Mouse (Mus musculus) cerebellum, postnatal 10 days (tissue): ENCODE measurements around the gene Slc3a1.
A peak's percentile ranks its signal among the peaks of the same experiment; 100 is the strongest.

Experiments used
- DNase-seq, 2 experiments: peaks; one replicate each; pipeline ENCODE4 v3.0.0; 2021; ENCODE audit warnings: mixed read lengths in 2 of 2

Gene Slc3a1

GRCm38 (mm10) chr17:85028093-85028739, at the start of gene Slc3a1:
Gene Slc3a1, plus strand, starts transcription at chr17:85028376.
- DNase-seq, result no peak

GRCm38 (mm10) chr17:84981721-84982120, 46.5 kb upstream of the Slc3a1 start:
- DNase-seq, result no peak

GRCm38 (mm10) chr17:84982735-84983134, 45.4 kb upstream of the Slc3a1 start:
- no peak for DNase-seq

GRCm38 (mm10) chr17:84986368-84986767, 41.8 kb upstream of the Slc3a1 start:
- DNase-seq, result no peak

DNA sequence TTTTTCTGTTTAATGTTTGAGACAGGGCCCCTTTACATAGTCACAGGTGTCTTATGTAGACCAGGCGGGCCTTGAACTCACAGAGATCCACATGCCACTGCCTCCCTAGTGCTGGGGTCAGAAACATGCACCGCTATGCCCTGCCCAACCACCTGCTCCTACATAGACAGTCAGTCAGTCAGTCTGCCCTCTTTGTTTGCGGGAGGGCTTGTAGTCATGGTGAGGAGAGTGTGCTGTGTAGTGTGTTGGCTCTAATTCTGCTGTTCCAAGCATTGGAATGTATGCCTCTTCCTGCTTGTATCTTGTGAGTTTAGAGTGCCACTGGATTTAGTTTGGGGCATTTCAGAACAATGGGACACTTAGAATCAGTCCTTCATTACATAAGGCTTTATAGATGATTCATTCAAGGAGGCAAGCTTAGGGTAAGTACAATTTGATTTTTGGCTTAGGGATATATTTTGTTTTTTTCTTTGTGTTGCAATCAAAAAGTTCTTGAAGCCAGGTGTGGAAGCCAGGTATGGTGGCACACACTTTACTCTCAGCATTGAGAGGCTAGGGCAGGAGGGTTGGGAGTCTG, 40.3 kb upstream of the Slc3a1 start:
- DNase-seq, result no peak

DNA sequence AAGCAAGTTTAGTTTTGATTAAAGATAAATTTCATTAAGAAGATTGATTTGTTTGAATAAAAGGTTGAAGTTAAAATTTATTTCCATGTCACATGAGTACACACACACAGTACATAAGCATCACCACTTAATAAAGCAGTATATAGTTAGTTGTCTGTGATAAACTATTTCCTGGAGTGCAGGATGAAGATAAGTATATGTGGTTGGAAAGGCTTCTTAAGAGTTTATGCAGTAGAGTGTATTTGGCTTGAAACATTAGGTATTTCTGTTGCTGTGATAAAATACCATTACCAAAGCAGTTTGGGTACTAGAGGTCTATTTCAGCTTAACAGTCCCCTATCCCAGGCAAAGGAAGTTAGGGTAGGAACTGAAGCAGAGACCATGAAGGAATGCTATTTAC, 39.7 kb upstream of the Slc3a1 start:
- no peak for DNase-seq

DNA sequence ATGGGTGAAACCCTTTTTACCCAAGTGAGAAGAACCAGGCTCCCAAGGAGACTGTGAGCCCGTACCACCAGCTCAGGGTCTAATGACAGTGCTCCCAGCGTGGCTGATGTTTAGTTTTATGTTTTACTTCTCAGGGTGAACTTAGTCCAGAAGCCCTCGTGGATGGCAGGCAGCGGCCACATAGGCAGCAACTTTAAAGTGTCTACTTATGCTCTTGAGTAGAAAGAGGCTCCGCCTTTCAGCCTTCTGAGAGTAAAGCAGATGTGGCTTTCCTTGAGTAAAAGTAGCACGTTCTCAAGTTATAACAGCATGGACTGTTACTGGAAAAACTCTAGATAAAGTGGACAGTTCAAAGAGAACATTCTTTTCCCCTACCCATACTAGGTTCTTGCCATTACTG, 32.3 kb upstream of the Slc3a1 start:
- DNase-seq, result no peak

DNA sequence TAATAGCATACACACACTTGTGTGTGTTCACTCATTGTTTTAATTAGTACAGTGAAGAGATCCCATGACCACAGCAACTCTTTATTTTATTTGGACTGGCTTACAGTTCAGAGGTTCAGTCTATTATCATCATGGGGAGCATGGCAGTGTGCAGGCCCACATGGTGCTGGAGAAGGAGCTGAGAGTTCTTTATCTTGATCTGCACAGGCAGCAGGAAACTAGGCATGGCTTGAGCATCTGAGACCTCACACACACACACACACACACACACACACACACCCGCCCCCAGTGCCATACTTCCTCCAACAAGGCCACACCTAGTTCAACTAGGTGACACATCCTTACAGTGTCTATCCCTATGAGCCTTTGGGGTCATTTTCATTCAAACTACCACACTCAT, 30.5 kb upstream of the Slc3a1 start:
- DNase-seq, result no peak

DNA sequence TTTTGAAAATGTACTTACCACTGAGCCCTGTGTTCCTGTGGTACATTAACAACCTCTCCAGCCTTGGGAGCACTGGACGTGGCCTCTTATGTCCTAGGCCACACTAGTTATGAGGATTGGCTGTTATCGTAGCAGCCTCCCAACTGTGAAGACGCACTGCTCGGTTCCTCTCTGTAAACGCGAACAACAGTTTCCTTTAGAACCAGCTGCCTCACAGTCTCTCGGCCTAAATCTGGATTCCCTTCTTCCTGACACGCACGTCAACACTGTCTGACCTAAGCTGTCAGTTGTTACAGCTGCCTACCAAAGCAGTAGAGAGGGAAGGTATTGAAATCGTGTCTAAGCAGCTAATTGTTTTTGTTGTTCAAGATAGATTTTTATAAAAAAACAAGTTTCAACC, 28.5 kb upstream of the Slc3a1 start:
- no peak for DNase-seq

DNA sequence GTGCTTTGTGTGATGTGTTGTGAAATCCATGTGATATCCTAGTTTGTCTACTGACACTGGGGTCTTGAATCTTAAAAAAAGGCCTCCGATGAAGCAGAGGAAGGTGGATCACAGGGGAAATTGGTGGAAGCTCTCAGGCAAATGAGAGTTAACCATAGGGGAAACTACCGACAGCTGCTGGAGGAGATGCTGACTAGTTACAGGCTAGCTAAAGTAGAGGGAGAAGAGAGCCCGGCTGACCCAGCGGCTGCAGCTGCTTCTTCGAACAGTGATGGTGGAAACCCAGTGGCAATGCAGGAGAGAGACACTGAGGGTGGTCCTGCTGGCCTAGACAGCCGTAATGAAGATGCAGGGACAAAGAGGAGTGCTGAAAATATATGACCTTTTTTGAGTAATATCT, 14.7 kb upstream of the Slc3a1 start:
- DNase-seq, result no peak

- no peak for DNase-seq
Measured at GRCm38 (mm10) chr17:85014632-85015031, 13.5 kb upstream of the Slc3a1 start.

GRCm38 (mm10) chr17:85018344-85018743, 9.8 kb upstream of the Slc3a1 start:
- no peak for DNase-seq

- DNase-seq, result no peak
Measured at GRCm38 (mm10) chr17:85018794-85019193, 9.4 kb upstream of the Slc3a1 start.

GRCm38 (mm10) chr17:85020343-85020742, 7.8 kb upstream of the Slc3a1 start:
- DNase-seq, result no peak

- peak; percentile 75 to 83 for DNase-seq
Measured at GRCm38 (mm10) chr17:85023247-85024167, 4.7 kb upstream of the Slc3a1 start.

DNA sequence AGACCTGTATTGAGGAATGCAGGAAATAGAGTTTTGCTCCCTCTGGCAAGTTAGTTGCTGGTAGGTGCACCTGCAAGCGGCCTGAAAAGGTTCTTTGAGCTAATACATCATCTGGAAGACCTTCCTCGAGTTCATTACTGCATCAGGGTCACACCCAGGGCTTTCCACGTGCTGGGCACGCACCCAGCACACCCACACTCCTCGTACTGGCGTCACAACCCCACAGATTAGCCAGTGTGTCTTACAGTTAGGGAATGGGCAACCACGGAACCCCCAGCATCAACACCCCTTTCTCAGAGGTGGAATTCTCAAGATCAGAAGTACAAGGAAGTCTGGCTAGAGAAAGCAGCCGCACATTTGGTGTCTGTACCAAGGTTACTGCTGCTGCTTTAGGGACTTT, 3.9 kb upstream of the Slc3a1 start:
- no peak for DNase-seq

- DNase-seq, result no peak
Measured at GRCm38 (mm10) chr17:85025151-85025550, 3.0 kb upstream of the Slc3a1 start.

DNA sequence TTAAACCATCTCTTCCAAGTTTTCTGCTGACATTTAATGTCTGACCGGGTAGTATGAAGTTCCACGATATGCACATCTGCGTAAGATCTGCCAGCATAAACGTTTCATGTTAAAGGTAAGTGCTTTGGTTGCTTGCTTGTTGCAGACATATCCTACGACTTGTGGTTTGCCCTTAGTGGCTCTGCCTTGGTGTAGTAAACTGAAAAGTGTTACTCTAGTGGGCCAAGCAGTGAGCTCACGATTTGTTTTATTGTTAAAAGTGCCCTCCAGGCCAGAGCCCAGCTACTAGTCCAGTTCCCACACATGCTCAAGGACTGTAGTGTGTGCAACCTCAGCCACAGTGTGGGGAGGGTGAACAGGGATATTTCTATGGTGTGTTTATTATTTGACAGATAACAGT, 1.7 kb upstream of the Slc3a1 start:
- no peak for DNase-seq

DNA sequence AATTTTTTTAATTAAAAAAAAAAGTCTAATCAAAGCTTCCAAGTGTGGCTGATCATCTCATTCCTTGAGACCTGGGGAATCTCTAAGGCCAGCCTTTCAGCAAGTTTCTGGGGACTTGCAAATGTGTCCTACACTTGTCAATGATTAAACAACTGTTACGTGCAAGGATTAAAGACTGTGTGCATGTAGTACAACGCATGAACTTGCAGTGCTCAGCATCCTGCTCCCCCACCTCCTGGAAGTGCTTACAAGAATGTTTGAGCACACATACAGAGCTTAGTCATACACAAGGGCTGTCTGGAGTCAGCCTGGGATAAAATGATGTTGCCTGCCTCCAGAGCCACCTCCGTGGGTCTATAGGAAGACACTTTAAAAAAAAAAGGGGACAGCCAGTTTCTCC, 929 bp upstream of the Slc3a1 start:
- DNase-seq, result no peak

- no peak for DNase-seq
Measured at GRCm38 (mm10) chr17:85028797-85029196, 621 bp downstream of the Slc3a1 start.

- DNase-seq, result no peak
Measured at GRCm38 (mm10) chr17:85030651-85031050, 2.5 kb downstream of the Slc3a1 start.

DNA sequence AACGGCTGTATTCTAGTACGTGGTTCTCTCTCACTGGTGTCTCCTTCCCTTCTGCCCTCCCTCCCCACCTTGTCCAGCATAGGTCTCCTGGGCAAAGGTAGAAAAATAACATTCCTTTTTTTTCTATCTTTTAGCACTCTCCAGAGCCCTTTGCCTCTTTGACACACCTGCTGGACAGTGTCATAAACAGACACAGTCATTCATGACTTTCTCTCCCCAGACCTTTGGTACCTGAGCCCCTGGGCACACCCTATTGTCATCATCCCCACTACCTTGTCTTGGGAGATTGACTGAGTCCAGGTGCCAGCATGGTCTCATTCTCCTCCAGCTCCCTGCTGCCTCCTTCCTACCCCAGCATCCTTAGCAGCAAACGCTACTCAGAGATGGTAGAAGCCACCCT, 4.9 kb downstream of the Slc3a1 start:
- DNase-seq, result no peak

GRCm38 (mm10) chr17:85034068-85034467, 5.9 kb downstream of the Slc3a1 start:
- DNase-seq, result peak; percentile 62 to 64

DNA sequence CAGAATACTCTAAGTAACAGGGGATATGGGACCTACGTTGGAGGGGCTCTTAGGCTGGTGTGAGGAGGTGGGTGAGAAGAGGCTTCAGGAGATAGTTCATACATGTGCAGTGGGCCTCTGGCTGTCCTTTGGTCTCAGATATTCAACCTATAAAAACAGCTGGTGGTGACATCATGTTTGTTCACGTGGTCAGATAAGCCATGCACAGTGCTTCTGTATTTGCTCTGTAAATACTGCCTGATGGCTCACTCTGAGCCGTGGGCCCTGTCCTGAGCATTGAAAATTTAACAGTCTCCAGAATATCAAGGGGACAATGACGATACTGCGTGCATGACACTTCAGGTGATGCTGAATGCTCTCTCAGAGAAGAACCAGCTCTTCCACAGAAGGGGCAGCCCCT, 9.7 kb downstream of the Slc3a1 start:
- no peak for DNase-seq
